Mouse (Mus musculus) thymus, adult 2 months (tissue): ENCODE data around the gene Trip13.

Experiments used
- CTCF ChIP-seq: fragments of 200-500 bp; IDR thresholded peaks from 2 replicates; pipeline ENCODE4 v1.5.1; 2012; ENCODE audit warnings: mild to moderate bottlenecking, control low read depth, low read length, moderate library complexity, borderline replicate concordance; ENCODE audit not compliant: control insufficient read depth, poor library complexity, insufficient read depth; ENCODE audit errors: extremely low read depth
- POLR2A ChIP-seq: fragments of 200-500 bp; IDR thresholded peaks from 2 replicates; pipeline ENCODE4 v1.6.1; 2012; ENCODE audit warnings: mild to moderate bottlenecking, low read length, control low read depth, moderate library complexity; ENCODE audit not compliant: control insufficient read depth, poor library complexity, insufficient read depth; ENCODE audit errors: extremely low read depth

DNA sequence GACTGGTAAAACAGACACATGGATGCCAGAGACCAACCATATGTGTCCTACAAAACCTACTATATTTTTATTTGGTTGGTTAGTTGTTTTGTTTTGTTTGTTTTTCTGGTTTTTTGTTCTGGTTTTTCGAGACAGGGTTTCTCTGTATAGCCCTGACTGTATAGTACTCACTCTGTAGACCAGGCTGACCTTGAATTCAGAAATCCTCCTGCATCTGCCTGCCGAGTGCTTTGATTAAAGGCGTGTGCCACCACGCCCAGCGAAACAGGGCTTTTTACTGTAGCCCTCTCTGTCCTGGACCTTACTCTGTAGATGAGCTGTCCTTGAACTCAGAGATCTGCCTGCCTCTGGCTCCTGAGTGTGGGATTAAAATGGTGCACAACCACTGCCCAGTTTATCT lies 1.5 kb upstream of the Trip13 start:
- TF ChIP-seq POLR2A (no peak), CTCF (no peak)
